Mouse (Mus musculus) neural tube, embryonic 14.5 days (tissue): Measurements from ENCODE around the gene Lrp1. TPM values are rescaled to one million over a fixed set of nuclear protein-coding genes. Genes with fewer than 3 reads are reported as not detected.
A peak's percentile ranks its signal among the peaks of the same experiment; 100 is the strongest.

Experiments used
- ATAC-seq: fragments of 200-750 bp; cut with Nextera tagmentation; 2 replicates; pipeline ENCODE4 v1.8.0; 2017; ENCODE audit warnings: low read depth, mild to moderate bottlenecking, moderate TSS enrichment, moderate library complexity
- H3K27ac ChIP-seq: fragments of 300-500 bp; sonication (generic); 2 replicates; pipeline ENCODE4 v1.5.1; 2014; ENCODE audit warnings: low read depth, mild to moderate bottlenecking, control low read depth, low read length, moderate library complexity, mixed read lengths
- H3K27me3 ChIP-seq: fragments of 300-500 bp; sonication (generic); 2 replicates; pipeline ENCODE4 v1.6.1; 2014; ENCODE audit warnings: low read length; ENCODE audit not compliant: control insufficient read depth, insufficient read depth
- H3K36me3 ChIP-seq: fragments of 300-500 bp; sonication (generic); 2 replicates; pipeline ENCODE4 v1.6.1; 2014; ENCODE audit warnings: low read length, mixed read lengths; ENCODE audit not compliant: control insufficient read depth, insufficient read depth
- H3K4me1 ChIP-seq: fragments of 300-500 bp; sonication (generic); 2 replicates; pipeline ENCODE4 v1.6.1; 2014; ENCODE audit warnings: low read length; ENCODE audit not compliant: control insufficient read depth, insufficient read depth
- H3K4me2 ChIP-seq: fragments of 300-500 bp; sonication (generic); 2 replicates; pipeline ENCODE4 v1.6.1; 2014; ENCODE audit warnings: mild to moderate bottlenecking, low read depth, low read length, control low read depth
- H3K4me3 ChIP-seq: fragments of 300-500 bp; sonication (generic); 2 replicates; pipeline ENCODE4 v1.5.1; 2014; ENCODE audit warnings: low read depth, low read length, control low read depth, mixed read lengths
- H3K9ac ChIP-seq: fragments of 300-500 bp; sonication (generic); replicated peaks from 2 replicates; pipeline ENCODE4 v1.6.1; 2014; ENCODE audit warnings: low read depth, mild to moderate bottlenecking, control low read depth, low read length, mixed read lengths
- H3K9me3 ChIP-seq: fragments of 300-500 bp; sonication (generic); 2 replicates; pipeline ENCODE4 v1.6.1; 2016; ENCODE audit warnings: low read length; ENCODE audit not compliant: control insufficient read depth
- WGBS: fragments of 180-500 bp; shearing (Covaris S2); extraction: QIAGEN DNeasy Blood & Tissue Kit; methylation state at CpG from one replicate; pipeline ENCODE4 v1.1.7; 2014; 5-methylcytosine and 5-hydroxymethylcytosine counted together
- polyA plus RNA-seq: library from polyadenylated mRNA; unstranded; fragments of >200 nt; fragmentation: Nextera tagmentation; extraction: Ambion mirVana; gene quantifications from 2 replicates; pipeline ENCODE4 v1.2.1, GENCODE M21; 2014

The Lrp1 gene
- polyA plus RNA-seq, 1 experiment from 2014 or later, result 110 TPM

- WGBS, result 74% methylated on average over 16 of the region's 16 CpGs
- no peak for ATAC-seq
- no peak overlapping the region for H3K4me3 ChIP-seq
Observed at GRCm38 (mm10) chr10:127654970-127655579, 34.1 kb upstream of the Lrp1 start.

GRCm38 (mm10) chr10:127652906-127653638 lies 32.1 kb upstream of the Lrp1 start:
- Histone ChIP-seq H3K9me3 (no peaks in the 10 kb centered on the region), H3K4me3 (no peak overlapping the region), H3K4me1 (no peaks in the 10 kb centered on the region), H3K36me3 (no peaks in the 10 kb centered on the region), H3K27me3 (no peaks in the 10 kb centered on the region), H3K27ac (no peak overlapping the region), H3K9ac (no peak overlapping the region), H3K4me2 (no peak overlapping the region)
- 52% methylated on average over 21 of the region's 21 CpGs for WGBS
- ATAC-seq, result no peak

More at GRCm38 (mm10) chr10:127654970-127655579, 34.1 kb upstream of the Lrp1 start:
- Histone ChIP-seq H3K4me1 (no peaks in the 10 kb centered on the region), H3K9me3 (no peaks in the 10 kb centered on the region), H3K9ac (no peak overlapping the region), H3K27ac (no peak overlapping the region), H3K4me2 (no peak overlapping the region), H3K27me3 (no peaks in the 10 kb centered on the region), H3K36me3 (no peaks in the 10 kb centered on the region)

GRCm38 (mm10) chr10:127645791-127646190 lies 24.8 kb upstream of the Lrp1 start:
- WGBS, result 58% methylated on average over 2 of the region's 2 CpGs
- Histone ChIP-seq H3K4me2 (no peak overlapping the region), H3K4me1 (peaks cover 5% of the 10 kb centered on the region; the same call in 1 of the 2 replicates), H3K4me3 (no peak overlapping the region), H3K9ac (no peak overlapping the region), H3K27me3 (peaks cover 20% of the 10 kb centered on the region), H3K9me3 (no peaks in the 10 kb centered on the region), H3K36me3 (no peaks in the 10 kb centered on the region), H3K27ac (no peak overlapping the region)
- no peak for ATAC-seq

GRCm38 (mm10) chr10:127643553-127644238 lies 22.7 kb upstream of the Lrp1 start:
- H3K9me3 ChIP-seq, result no peaks in the 10 kb centered on the region
- H3K4me2 ChIP-seq, result peak overlapping the region; percentile 47
- peaks cover 20% of the 10 kb centered on the region for H3K27me3 ChIP-seq
- no peaks in the 10 kb centered on the region for H3K36me3 ChIP-seq
- H3K27ac ChIP-seq, result no peak overlapping the region
- under 1% methylated on average over 25 of the region's 25 CpGs for WGBS
- peak overlapping the region; percentile 32; the same call in 1 of the 2 replicates for H3K9ac ChIP-seq
- ATAC-seq, result peak; percentile 17; the same call in 1 of the 2 replicates
- peaks cover 5% of the 10 kb centered on the region; the same call in 1 of the 2 replicates for H3K4me1 ChIP-seq
- peak overlapping the region; percentile 28 for H3K4me3 ChIP-seq

GRCm38 (mm10) chr10:127642772-127643552 lies 22.0 kb upstream of the Lrp1 start, which contains the start of gene Stat6:
Stat6 (plus strand) TSS chr10:127642986.
- H3K27ac ChIP-seq, result no peak within 1 kb of the TSS
- peak within 1 kb of the TSS; percentile 32; the same call in 1 of the 2 replicates for H3K9ac ChIP-seq
- H3K9me3 ChIP-seq, result no peaks in the 10 kb centered on the region
- H3K4me2 ChIP-seq, result peak within 1 kb of the TSS; percentile 47
- H3K4me3 ChIP-seq, result peak within 1 kb of the TSS; percentile 28
- WGBS, result 8% methylated on average over 36 of the region's 37 CpGs
- no peaks in the 10 kb centered on the region for H3K36me3 ChIP-seq
- peaks cover 5% of the 10 kb centered on the region; the same call in 1 of the 2 replicates for H3K4me1 ChIP-seq
- peaks cover 20% of the 10 kb centered on the region for H3K27me3 ChIP-seq
- ATAC-seq, result peak; percentile 57; the same call in 1 of the 2 replicates

- Histone ChIP-seq H3K9ac (no peak overlapping the region), H3K4me2 (peak overlapping the region; percentile 47), H3K27ac (no peak overlapping the region), H3K9me3 (no peaks in the 10 kb centered on the region), H3K27me3 (peaks cover 20% of the 10 kb centered on the region), H3K4me3 (no peak overlapping the region), H3K36me3 (no peaks in the 10 kb centered on the region), H3K4me1 (peaks cover 5% of the 10 kb centered on the region; the same call in 1 of the 2 replicates)
- WGBS, result 8% methylated on average over 19 of the region's 19 CpGs
- ATAC-seq, result peak; percentile 77; the same call in 1 of the 2 replicates
Observed at GRCm38 (mm10) chr10:127641861-127642771, 21.2 kb upstream of the Lrp1 start.

GRCm38 (mm10) chr10:127640421-127640820 lies 19.5 kb upstream of the Lrp1 start:
- Histone ChIP-seq H3K9me3 (no peaks in the 10 kb centered on the region), H3K27me3 (peaks cover 20% of the 10 kb centered on the region), H3K4me1 (peaks cover 5% of the 10 kb centered on the region; the same call in 1 of the 2 replicates), H3K9ac (no peak overlapping the region), H3K27ac (no peak overlapping the region), H3K4me2 (no peak overlapping the region), H3K4me3 (no peak overlapping the region), H3K36me3 (no peaks in the 10 kb centered on the region)
- WGBS, result 76% methylated on average over 5 of the region's 5 CpGs
- no peak for ATAC-seq
